Mouse (Mus musculus): ENCODE data around the gene Lsmem1.

DNA sequence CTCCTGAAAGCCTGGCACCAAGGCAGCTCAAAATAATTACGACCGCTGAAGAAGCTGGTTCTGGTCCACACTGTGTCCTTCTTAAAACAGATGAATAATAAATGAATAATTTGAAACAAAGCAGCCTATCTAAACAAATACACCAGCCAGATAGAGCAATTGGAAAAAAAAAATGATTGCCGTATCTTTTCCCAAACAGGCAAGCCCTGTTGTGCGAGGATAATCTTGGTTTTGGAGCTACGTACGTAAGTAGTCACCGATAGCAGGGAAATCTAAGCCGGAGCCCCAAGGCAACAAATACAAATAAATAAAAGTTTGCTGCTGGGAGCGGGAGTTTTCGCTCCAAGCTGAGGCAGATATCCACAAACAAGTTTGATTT is 66.1 kb downstream of the Lsmem1 start:
- no peak for TF ChIP-seq HCFC1 (IDR thresholded peaks at IDR 0.05; ENCODE audit: borderline replicate concordance, insufficient read depth, low read length)
- no peak for TF ChIP-seq CHD2 (IDR thresholded peaks at IDR 0.05; ENCODE audit: low read depth, low read length)
- no peak for TF ChIP-seq MAFK (IDR thresholded peaks at IDR 0.05; ENCODE audit: insufficient read depth, low read depth, low read length)
- TF ChIP-seq ZNF384 (IDR thresholded peaks at IDR 0.05; ENCODE audit: low read depth, low read length) = no peak
